ENCODE assay signal across 26 mouse cellular contexts in the genomic region with DNA sequence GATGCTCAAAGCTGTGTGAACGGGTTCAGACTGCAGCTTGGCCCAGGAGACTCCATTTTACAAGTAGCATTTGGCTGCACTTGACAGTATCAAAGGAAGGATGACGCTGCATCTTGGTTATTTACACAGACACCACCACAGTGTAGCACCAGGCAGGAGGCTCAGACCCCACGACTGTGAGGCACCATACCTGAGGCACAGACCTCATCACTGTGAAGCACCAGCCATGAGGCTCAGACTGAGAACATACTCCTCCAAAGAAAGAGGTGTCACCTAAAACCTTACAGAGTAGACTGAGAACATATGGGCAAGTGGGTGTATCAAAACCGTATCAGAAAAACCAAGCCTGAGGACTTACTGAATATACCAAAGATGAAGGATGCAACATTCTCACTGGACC. TPM values are rescaled to one million over a fixed set of nuclear protein-coding genes. Genes with fewer than 3 reads are reported as not detected.
"Had no signal": no experiment of that assay in that cellular context is flagged by ENCODE, and none has a peak within 500 bp of the region (broad histone marks: within the 10 kb centered on the region; RNA-seq: fewer than 3 reads in every experiment).

No protein-coding gene starts in this region.

- H3K27ac ChIP-seq: heart, adult 2 months; heart, embryonic 13.5 days; heart, embryonic 15.5 days; hindbrain, embryonic 13.5 days; hindbrain, embryonic 15.5 days; hindbrain, postnatal 0 days; kidney, embryonic 15.5 days; kidney, postnatal 0 days; limb, embryonic 10.5 days; limb, embryonic 12.5 days had no signal

- DNase-seq: forebrain, postnatal 0 days; gastrocnemius, postnatal 14 days; gastrocnemius, postnatal 36 days; heart, adult 11 months; heart, adult 2 months; heart, postnatal 14 days; heart, postnatal 36 days; kidney, adult 11 months; kidney, adult 2 months; kidney, adult 9 months; kidney, postnatal 14 days; kidney, postnatal 36 days; layer of hippocampus, adult 9-11 months; liver had no signal

- H3K4me3 ChIP-seq: heart, adult 2 months; heart, embryonic 13.5 days; heart, embryonic 15.5 days; hindbrain, embryonic 13.5 days; hindbrain, embryonic 15.5 days; kidney, embryonic 15.5 days; limb, embryonic 10.5 days; limb, embryonic 12.5 days had no signal

RNA-seq across cellular contexts. Expression of a gene that starts 8.8 kb away (rescaled TPM):
- total RNA-seq: gastrocnemius, adult 18-20 months; gastrocnemius, adult 8-10 months; gastrocnemius, postnatal 36 days; heart, adult 2 months; heart, postnatal 14 days; heart, postnatal 36 days; hematopoietic stem cell, adult 5-6 weeks had no signal
